Mouse (Mus musculus): ENCODE results near the gene Ddost.

- TF ChIP-seq CTCF (conservative IDR thresholded peaks at IDR 0.05; ENCODE audit: low read length) (no peak), POU5F1 (IDR thresholded peaks at IDR 0.05; ENCODE audit: borderline replicate concordance, low read length) (no peak)
These were observed 45.0 kb upstream of the Ddost start for GRCm38 (mm10) chr4:138259482-138259881.

Data from E14TG2a.4 (cell line).